Mouse (Mus musculus) kidney, adult 2 months (tissue): ENCODE results near the gene Arl15.

Experiments used
- CTCF ChIP-seq: fragments of 200-500 bp; conservative IDR thresholded peaks from 2 replicates; pipeline ENCODE4 v1.5.1; 2011; ENCODE audit warnings: low read depth, mild to moderate bottlenecking, control low read depth, low read length, moderate library complexity, mixed read lengths; ENCODE audit not compliant: insufficient read depth, insufficient read length
- POLR2A ChIP-seq: fragments of 200-500 bp; IDR thresholded peaks from one replicate; pipeline ENCODE4 v1.6.1; 2011; ENCODE audit warnings: low read depth, low read length, control low read depth

DNA sequence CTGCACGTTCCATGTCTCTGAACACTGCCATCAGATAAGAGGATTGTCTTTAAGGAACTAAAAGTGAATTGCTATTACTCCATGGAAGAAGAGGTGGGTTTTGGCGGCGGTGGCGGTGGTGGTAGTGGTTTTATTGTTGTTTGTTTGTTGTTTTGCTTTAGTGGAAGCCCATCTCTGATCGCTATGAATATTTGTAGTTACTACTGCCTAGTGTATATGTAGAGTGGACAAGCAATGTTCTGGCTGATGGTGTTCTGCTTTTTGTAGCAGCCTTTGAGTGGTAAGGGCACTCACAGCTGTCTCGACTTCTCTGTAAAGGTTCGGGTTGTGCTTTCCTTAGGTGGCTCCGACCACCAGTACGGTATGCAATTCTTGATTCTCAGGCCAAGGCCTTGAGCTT, 327.3 kb downstream of the Arl15 start:
- TF ChIP-seq CTCF: no peak
- TF ChIP-seq POLR2A: no peak
